Mouse (Mus musculus) megakaryocyte, embryonic 14.5 days (primary cell): ENCODE measurements around the gene Skida1.

ENCODE experiments used
- FLI1 ChIP-seq: IDR thresholded peaks from 2 replicates; pipeline ENCODE4 v1.6.1; 2012; ENCODE audit warnings: low read length, inconsistent platforms, mixed read lengths
- GATA1 ChIP-seq: IDR thresholded peaks from 3 replicates; pipeline ENCODE4 v1.6.1; 2012; ENCODE audit warnings: mixed read lengths, low read length, inconsistent platforms, borderline replicate concordance

- TF ChIP-seq GATA1 (no peak), FLI1 (no peak)
These were observed 10.2 kb upstream of the Skida1 start for GRCm38 (mm10) chr2:18059063-18059462.
